Mouse (Mus musculus) B cell, adult 67 days (primary cell): Measurements from ENCODE around the gene 4930558C23Rik. TPM values are rescaled to one million over a fixed set of nuclear protein-coding genes. Genes with fewer than 3 reads are reported as not detected.

Experiments
- total RNA-seq, 2 experiments: library from RNA; stranded (reverse); gene quantifications; 4 replicates each; pipeline ENCODE4 v1.2.4; 2023

Gene 4930558C23Rik
- not detected for total RNA-seq

DNA sequence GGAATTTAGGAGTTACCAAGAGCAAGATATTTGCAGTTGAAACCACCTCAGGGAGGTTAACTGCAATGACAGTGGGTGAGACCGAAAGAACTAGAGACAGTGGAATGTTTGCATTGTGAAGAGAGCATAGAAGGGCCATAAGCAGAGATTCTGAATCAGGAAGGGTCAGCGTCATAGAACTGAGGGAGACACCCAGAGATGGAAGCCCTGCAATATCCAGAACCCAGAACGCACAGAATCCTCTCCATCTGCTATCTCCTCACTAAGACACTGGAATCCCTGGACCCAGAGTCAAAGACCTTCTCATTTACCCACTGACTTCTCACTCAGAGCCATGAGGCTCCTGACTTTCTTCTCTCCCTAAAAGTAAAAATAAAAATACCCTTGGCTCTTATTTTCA lies at the start of gene 4930558C23Rik:
TSS of gene 4930558C23Rik (minus strand) at position 101 of the 400 bp plus-strand sequence.

GRCm38 (mm10) chr3:95434136-95434982 lies 31.7 kb upstream of the 4930558C23Rik start, which contains the start of gene Arnt:
Gene Arnt (plus strand): TSS chr3:95434388.

DNA sequence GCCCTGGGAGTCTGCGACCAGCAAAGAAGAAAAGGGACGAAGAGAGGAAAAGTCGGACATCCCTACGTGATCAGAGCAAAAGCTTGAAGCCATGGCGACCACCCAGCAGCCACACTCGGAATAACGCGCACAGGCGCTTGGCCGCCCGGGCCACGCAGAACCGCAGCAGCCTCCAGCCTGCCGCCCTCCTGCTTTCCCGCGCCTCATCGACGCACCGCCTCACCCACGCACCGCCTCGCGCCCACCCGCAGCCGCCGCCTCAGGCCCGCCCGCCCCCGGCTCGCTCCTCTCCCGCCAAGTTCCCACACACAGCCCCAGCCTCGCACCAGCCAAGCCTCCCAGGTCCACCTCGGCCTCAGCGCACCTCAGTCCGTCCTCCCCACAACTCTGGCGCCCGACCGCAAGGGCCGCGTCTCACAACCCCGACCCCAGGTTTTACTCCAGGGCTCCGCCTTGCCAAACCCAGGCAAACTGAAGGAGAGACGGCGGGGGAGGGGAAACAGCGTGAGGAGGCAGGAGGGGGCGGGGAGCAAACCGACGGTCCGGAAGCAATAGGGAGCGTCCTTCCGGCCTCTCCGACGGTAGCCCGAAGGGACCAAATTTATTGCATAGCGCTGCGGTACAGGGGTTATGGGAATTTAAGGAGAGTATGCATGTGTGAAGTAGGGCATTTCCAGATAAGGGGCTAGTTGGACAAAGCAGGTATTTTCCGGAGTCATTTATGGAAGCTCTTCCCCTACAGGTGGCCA lies 45.8 kb downstream of the 4930558C23Rik start, which contains the start of gene Setdb1:
TSS of gene Setdb1 (minus strand) at position 502 of the 749 bp plus-strand sequence.

Other genes starting within 250 kb of the 4930558C23Rik start
- gene Sema6c, start 242.4 kb downstream of the 4930558C23Rik start, total RNA-seq, result 1 to 10 TPM in 1 of 2 experiments, under 1 TPM in 1; 0.41 to 1.2 TPM
- 10 to 100 TPM; 89.1 to 90.6 TPM for gene Gabpb2, start 184.9 kb downstream of the 4930558C23Rik start, total RNA-seq
- gene Cdc42se1, start 174.1 kb downstream of the 4930558C23Rik start, total RNA-seq, result 100 to 1,000 TPM; 225 to 246 TPM
- gene Mllt11, start 170.7 kb downstream of the 4930558C23Rik start, total RNA-seq, result 1 to 10 TPM; 8.9 to 9.2 TPM
- gene Gm128, start 161.2 kb downstream of the 4930558C23Rik start, total RNA-seq, result under 1 TPM in 1 of 2 experiments, not detected in 1; 0.70 TPM
- gene Bnipl, start 151.6 kb downstream of the 4930558C23Rik start, total RNA-seq, result not detected
- 10 to 100 TPM; 38.4 to 39.0 TPM for gene Mindy1, start 121.5 kb downstream of the 4930558C23Rik start, total RNA-seq
- 10 to 100 TPM; 14.6 to 16.5 TPM for gene Prune1, start 120.8 kb downstream of the 4930558C23Rik start, total RNA-seq
- gene Anxa9, start 95.7 kb downstream of the 4930558C23Rik start, total RNA-seq, result 1 to 10 TPM; 1.2 to 2.8 TPM
- 100 to 1,000 TPM; 139 to 152 TPM for gene Cers2, start 88.0 kb downstream of the 4930558C23Rik start, total RNA-seq
- 10 to 100 TPM; 39.0 to 43.5 TPM for gene Setdb1, start 45.6 kb downstream of the 4930558C23Rik start, total RNA-seq
- 10 to 100 TPM; 78.1 to 80.1 TPM for gene Arnt, start 31.5 kb upstream of the 4930558C23Rik start, total RNA-seq
- gene Ctsk, start 96.4 kb upstream of the 4930558C23Rik start, total RNA-seq, result 1 to 10 TPM; 1.5 to 3.3 TPM
- gene Ctss, start 123.9 kb upstream of the 4930558C23Rik start, total RNA-seq, result 100 to 1,000 TPM; 462 to 506 TPM
- under 1 TPM in 1 of 2 experiments, not detected in 1; 0.36 TPM for gene Hormad1, start 156.8 kb upstream of the 4930558C23Rik start, total RNA-seq
- 10 to 100 TPM; 28.9 to 37.0 TPM for gene Golph3l, start 186.1 kb upstream of the 4930558C23Rik start, total RNA-seq
- gene Ensa, start 222.2 kb upstream of the 4930558C23Rik start, total RNA-seq, result 100 to 1,000 TPM; 115 to 129 TPM